Mouse (Mus musculus) ES-E14 (cell line): Measurements from ENCODE around the gene Afg3l1.

Source experiments
- MAFK ChIP-seq: IDR thresholded peaks from 2 replicates; pipeline ENCODE4 v1.6.1; 2014; ENCODE audit warnings: mild to moderate bottlenecking, low read depth, low read length, inconsistent platforms; ENCODE audit not compliant: insufficient read depth
- ZC3H11A ChIP-seq: IDR thresholded peaks from 2 replicates; pipeline ENCODE4 v1.6.1; 2012; ENCODE audit warnings: low read depth, mild to moderate bottlenecking, inconsistent platforms, low read length, borderline replicate concordance

GRCm38 (mm10) chr8:123478456-123479218, 934 bp downstream of the Afg3l1 start:
- TF ChIP-seq MAFK (no peak), ZC3H11A (no peak)
